Mouse (Mus musculus): Measurements from ENCODE around the gene Gm49322. TPM values are rescaled to one million over a fixed set of nuclear protein-coding genes. Genes with fewer than 3 reads are reported as not detected.
A peak's percentile ranks its signal among the peaks of the same experiment; 100 is the strongest.
"Not testable (repeated sequence)": the region's sequence is repeated elsewhere in the genome, so short reads cannot be mapped to it uniquely, and the experiment has no call there.

Gene Gm49322
- total RNA-seq (2021) (under 1 TPM; 0.34 to 0.39 TPM), polyA plus RNA-seq (2012; rRNA removed) (0.62 and 2.0 TPM in 2 replicates)
- long read RNA-seq = 0 reads

GRCm38 (mm10) chr10:80605721-80606120 is at the start of gene Gm49322:
TSS of gene Gm49322 (plus strand) at chr10:80606021.
- not testable (repeated sequence) for H3K4me3 ChIP-seq; DNase-seq; H3K36me3 ChIP-seq (ENCODE audit: control insufficient read depth, insufficient read depth, low read length); H3K27ac ChIP-seq; H3K79me2 ChIP-seq (replicated peaks; ENCODE audit: control insufficient read depth, insufficient read depth, low read length); H3K4me1 ChIP-seq (ENCODE audit: control insufficient read depth, insufficient read depth, low read length); H3K27me3 ChIP-seq (ENCODE audit: control insufficient read depth, insufficient read depth, low read length); H3K9ac ChIP-seq (ENCODE audit: low read depth, low read length)
- intact Hi-C loops (cut with DNase I) = loop anchor here (2.0 kb wide), 1 partner anchor 15 kb away; no protein-coding TSS in a partner anchor
- WGBS = 80% methylated on average over 4 of the region's 4 CpGs

- WGBS = 16% methylated on average over 5 of the region's 5 CpGs
- no peaks in the 10 kb centered on the region for H3K27me3 ChIP-seq (ENCODE audit: control insufficient read depth, insufficient read depth, low read length)
- H3K36me3 ChIP-seq (ENCODE audit: control insufficient read depth, insufficient read depth, low read length) = peaks cover 5% of the 10 kb centered on the region; the same call in 1 of the 2 replicates
- intact Hi-C loops (cut with DNase I) = loop anchor here (5.0 to 10.0 kb wide), 2 partner anchors 50 to 263 kb away; partner anchors contain the start of genes Apc2 and Rps15
- no peak overlapping the region for H3K9ac ChIP-seq (ENCODE audit: low read depth, low read length)
- peaks cover 31% of the 10 kb centered on the region for H3K79me2 ChIP-seq (replicated peaks; ENCODE audit: control insufficient read depth, insufficient read depth, low read length)
- DNase-seq = peak; percentile 71 to 80
- TF ChIP-seq CTCF (IDR thresholded peaks at IDR 0.05) = peak; percentile 82
- TF ChIP-seq EP300 (IDR thresholded peaks at IDR 0.05; ENCODE audit: insufficient read depth, low read depth, low read length) = no peak
- no peak overlapping the region for H3K27ac ChIP-seq
- no peak overlapping the region for H3K4me3 ChIP-seq
- H3K4me1 ChIP-seq (ENCODE audit: control insufficient read depth, insufficient read depth, low read length) = peaks cover 28% of the 10 kb centered on the region
Observed at GRCm38 (mm10) chr10:80557346-80557965, 48.4 kb upstream of the Gm49322 start.

GRCm38 (mm10) chr10:80559431-80559830 is 46.4 kb upstream of the Gm49322 start:
- H3K4me1 ChIP-seq (ENCODE audit: control insufficient read depth, insufficient read depth, low read length) = peaks cover 20% of the 10 kb centered on the region
- TF ChIP-seq POLR2A (IDR thresholded peaks at IDR 0.05; ENCODE audit: insufficient read depth, low read depth, low read length) = no peak
- H3K9ac ChIP-seq (ENCODE audit: low read depth, low read length) = no peak overlapping the region
- intact Hi-C loops (cut with DNase I) = loop anchor here (5.0 to 10.0 kb wide), 2 partner anchors 52 to 265 kb away; partner anchors contain the start of genes Apc2 and Rps15
- peaks cover 27% of the 10 kb centered on the region for H3K79me2 ChIP-seq (replicated peaks; ENCODE audit: control insufficient read depth, insufficient read depth, low read length)
- H3K27ac ChIP-seq = no peak overlapping the region
- no peak for DNase-seq
- no peak overlapping the region for H3K4me3 ChIP-seq
- H3K36me3 ChIP-seq (ENCODE audit: control insufficient read depth, insufficient read depth, low read length) = peaks cover 5% of the 10 kb centered on the region; the same call in 1 of the 2 replicates
- no peaks in the 10 kb centered on the region for H3K27me3 ChIP-seq (ENCODE audit: control insufficient read depth, insufficient read depth, low read length)
- WGBS = 86% methylated on average over 7 of the region's 7 CpGs

- no peak for DNase-seq
- peak overlapping the region; percentile 97 for H3K4me3 ChIP-seq
- intact Hi-C loops (cut with DNase I) = loop anchor here (1.0 kb wide), 1 partner anchor 114 kb away; no protein-coding TSS in a partner anchor
- peak overlapping the region; percentile 99 for H3K27ac ChIP-seq
- peaks cover 5% of the 10 kb centered on the region; the same call in 1 of the 2 replicates for H3K36me3 ChIP-seq (ENCODE audit: control insufficient read depth, insufficient read depth, low read length)
- H3K27me3 ChIP-seq (ENCODE audit: control insufficient read depth, insufficient read depth, low read length) = no peaks in the 10 kb centered on the region
- H3K4me1 ChIP-seq (ENCODE audit: control insufficient read depth, insufficient read depth, low read length) = peaks cover 20% of the 10 kb centered on the region
- TF ChIP-seq EP300 (IDR thresholded peaks at IDR 0.05; ENCODE audit: insufficient read depth, low read depth, low read length) (no peak), POLR2A (IDR thresholded peaks at IDR 0.05; ENCODE audit: insufficient read depth, low read depth, low read length) (no peak), CTCF (IDR thresholded peaks at IDR 0.05) (no peak)
- WGBS = 1% methylated on average over 13 of the region's 13 CpGs
- H3K79me2 ChIP-seq (replicated peaks; ENCODE audit: control insufficient read depth, insufficient read depth, low read length) = peaks cover 25% of the 10 kb centered on the region
- H3K9ac ChIP-seq (ENCODE audit: low read depth, low read length) = peak overlapping the region; percentile 98
Observed at GRCm38 (mm10) chr10:80560621-80561020, 45.2 kb upstream of the Gm49322 start.

- Histone ChIP-seq H3K27ac (peak within 1 kb of the TSS; percentile 99), H3K79me2 (replicated peaks; ENCODE audit: control insufficient read depth, insufficient read depth, low read length) (peaks cover 24% of the 10 kb centered on the region), H3K36me3 (ENCODE audit: control insufficient read depth, insufficient read depth, low read length) (peaks cover 5% of the 10 kb centered on the region; the same call in 1 of the 2 replicates), H3K9ac (ENCODE audit: low read depth, low read length) (peak within 1 kb of the TSS; percentile 98), H3K4me3 (peak within 1 kb of the TSS; percentile 97), H3K4me1 (ENCODE audit: control insufficient read depth, insufficient read depth, low read length) (peaks cover 20% of the 10 kb centered on the region), H3K27me3 (ENCODE audit: control insufficient read depth, insufficient read depth, low read length) (no peaks in the 10 kb centered on the region)
- DNase-seq = peak; percentile 94 to 95
- intact Hi-C loops (cut with DNase I) = loop anchor here (1.0 kb wide), 1 partner anchor 115 kb away; no protein-coding TSS in a partner anchor
- 1% methylated on average over 72 of the region's 72 CpGs for WGBS
- TF ChIP-seq POLR2A (IDR thresholded peaks at IDR 0.05; ENCODE audit: insufficient read depth, low read depth, low read length) (peak; percentile 35; the same call in 1 of the 2 replicates), CTCF (IDR thresholded peaks at IDR 0.05) (peak; percentile 94), EP300 (IDR thresholded peaks at IDR 0.05; ENCODE audit: insufficient read depth, low read depth, low read length) (peak; percentile 72)
Observed at GRCm38 (mm10) chr10:80561116-80561944, 44.5 kb upstream of the Gm49322 start, which contains the start of gene Rexo1. TSS of gene Rexo1 (minus strand) at chr10:80561560.
